Mouse (Mus musculus): ENCODE measurements around the gene Klk12.

- no peak for TF ChIP-seq CTCF (IDR thresholded peaks at IDR 0.05; ENCODE audit: control insufficient read depth, insufficient read depth, insufficient replicate concordance, low read depth, low read length)
- TF ChIP-seq POLR2A (IDR thresholded peaks at IDR 0.05; ENCODE audit: control insufficient read depth, low read depth, low read length), result no peak
These were observed 6.1 kb downstream of the Klk12 start for GRCm38 (mm10) chr7:43774802-43775201.

Measured in testis, adult 2 months (tissue).